28 mouse cellular contexts compared by ENCODE assay signal in the genomic region with DNA sequence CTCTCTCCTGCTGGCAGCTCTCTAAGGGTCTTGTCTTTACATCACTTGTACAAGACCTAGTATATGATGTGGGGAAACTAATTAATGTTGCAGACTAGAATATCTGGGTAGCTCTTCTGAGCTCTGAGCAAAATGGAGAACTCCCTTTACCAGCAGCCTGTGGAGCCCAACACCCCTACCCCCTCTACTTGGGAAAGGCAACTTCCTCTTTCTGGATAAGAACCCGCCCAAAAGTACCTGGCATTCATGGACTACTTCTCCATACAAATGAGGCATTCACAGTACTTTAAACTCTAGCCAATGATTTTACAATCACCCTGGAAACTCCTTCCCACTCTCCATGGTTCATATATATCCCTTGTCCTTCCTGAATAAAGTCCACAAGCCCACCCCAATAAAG. TPM values are rescaled to one million over a fixed set of nuclear protein-coding genes. Genes with fewer than 3 reads are reported as not detected.
DNase-seq lines count a peak whose midpoint lies in the region; ATAC-seq and TF ChIP-seq lines count a peak whose summit lies in the region.
"Had no signal": no experiment of that assay in that cellular context is flagged by ENCODE, and none has a peak within 500 bp of the region (broad histone marks: within the 10 kb centered on the region; RNA-seq: fewer than 3 reads in every experiment).

No protein-coding gene starts in this region.

- no peaks in the 10 kb centered on the region for H3K4me1 ChIP-seq in lung, postnatal 0 days (ENCODE audit: insufficient read depth, low read depth, low read length)
- H3K4me1 ChIP-seq in lung, adult 2 months (ENCODE audit: control insufficient read depth, insufficient read depth, low read length), result no peaks in the 10 kb centered on the region
- H3K4me1 ChIP-seq in CH12.LX (ENCODE audit: control insufficient read depth in 1 of 2, insufficient read depth in 2 of 2), result peaks cover 0 to 5% of the 10 kb centered on the region in 2 experiments; a peak in 1 of 4 replicates
- H3K4me1 ChIP-seq in midbrain, embryonic 10.5 days, result no peaks in the 10 kb centered on the region
- H3K4me1 ChIP-seq: forebrain, embryonic 13.5 days; limb, embryonic 15.5 days; lung, embryonic 15.5 days; midbrain, embryonic 15.5 days had no signal

- no peak overlapping the region for H3K4me3 ChIP-seq in lung, postnatal 0 days (ENCODE audit: low read depth, low read length)
- H3K4me3 ChIP-seq in lung, adult 2 months (replicated peaks; ENCODE audit: extremely low read depth, low read depth, low read length), result no peak overlapping the region
- H3K4me3 ChIP-seq in CH12.LX (replicated peaks in 1 of 3; ENCODE audit: low read depth in 2 of 3, low read length in 2 of 3, poor library complexity in 1 of 3), result no peak overlapping the region
- no peak overlapping the region for H3K4me3 ChIP-seq in midbrain, embryonic 10.5 days
- H3K4me3 ChIP-seq: forebrain, embryonic 13.5 days; left cerebral cortex, adult 2 months; limb, embryonic 15.5 days; lung, embryonic 15.5 days; midbrain, embryonic 15.5 days had no signal

- no peak for TF ChIP-seq RAD21 in CH12.LX (IDR thresholded peaks at IDR 0.05; ENCODE audit: low read depth, low read length)

- TF ChIP-seq CTCF in lung, postnatal 0 days (IDR thresholded peaks at IDR 0.05), result no peak
- no peak for TF ChIP-seq CTCF in lung, adult 2 months (IDR thresholded peaks at IDR 0.05; ENCODE audit: insufficient read depth, low read length)
- no peak for TF ChIP-seq CTCF in CH12.LX (conservative IDR thresholded peaks at IDR 0.05 in 1 of 2, IDR thresholded peaks at IDR 0.05 in 1 of 2; ENCODE audit: low read depth in 2 of 2, low read length in 2 of 2)

- DNase-seq in lung, postnatal 0 days (ENCODE audit: low spot score), result peak; percentile 33
- DNase-seq in lung, adult 2 months, result no peak
- peak; percentile 17 for DNase-seq in CH12.LX (ENCODE audit: extremely low read depth)
- peak; percentile 25 for DNase-seq in ZHBTc4 (ENCODE audit: low read depth, low spot score)
- DNase-seq in left cerebral cortex, adult 11 months (ENCODE audit: low spot score), result no peak
- DNase-seq in embryo, embryonic 11 days, result no peak
- DNase-seq in midbrain, embryonic 10.5 days (ENCODE audit: low spot score), result no peak
- DNase-seq: adrenal gland, postnatal 10 days; cerebellum, adult 2 months; cerebellum, postnatal 25 days; gastrocnemius, postnatal 36 days; kidney, postnatal 25 days; left cerebral cortex, postnatal 4 days had no signal

- dilution Hi-C loops in CH12.LX (cut with MboI; ENCODE audit: extremely low pct_ligation_motif_present, extremely low pct_unique_long_range_greater_than_20kb, low sequenced_read_pairs), result no loop called here

- no peak for ATAC-seq in lung, postnatal 0 days
- ATAC-seq in megakaryocyte progenitor cell, adult 5-6 weeks (replicated peaks; ENCODE audit: poor library complexity), result peak; percentile 71
- ATAC-seq: activated CD4-positive, CD25-positive, alpha-beta regulatory T cell, adult 4 months; forebrain, embryonic 13.5 days; hindbrain, postnatal 0 days; intestine, embryonic 16.5 days; midbrain, embryonic 15.5 days had no signal

- WGBS in lung, postnatal 0 days, result 81% methylated on average over 1 of the region's 1 CpGs
- 53% methylated on average over 1 of the region's 1 CpGs for WGBS in lung, adult 2 months
- 88% methylated on average over 1 of the region's 1 CpGs for WGBS in midbrain, embryonic 10.5 days

- H3K27me3 ChIP-seq in lung, postnatal 0 days (replicated peaks; ENCODE audit: insufficient read depth, low read length), result no peaks in the 10 kb centered on the region
- no peaks in the 10 kb centered on the region for H3K27me3 ChIP-seq in CH12.LX (replicated peaks)
- no peaks in the 10 kb centered on the region for H3K27me3 ChIP-seq in midbrain, embryonic 10.5 days (ENCODE audit: low read depth, poor library complexity, severe bottlenecking)
- H3K27me3 ChIP-seq: forebrain, embryonic 13.5 days; limb, embryonic 15.5 days; lung, embryonic 15.5 days; midbrain, embryonic 15.5 days had no signal

- in situ Hi-C loops in CH12.LX (cut with MboI; ENCODE audit: low pct_ligation_motif_present, low pct_unique_long_range_greater_than_20kb, low sequenced_read_pairs), result no loop called here

- TF ChIP-seq POLR2A in lung, adult 2 months (IDR thresholded peaks at IDR 0.05; ENCODE audit: borderline replicate concordance, extremely low read depth, low read depth, low read length), result no peak
- no peak for TF ChIP-seq POLR2A in CH12.LX (IDR thresholded peaks at IDR 0.05; ENCODE audit: low read depth, low read length)

- no peak overlapping the region for H3K4me2 ChIP-seq in lung, postnatal 0 days (replicated peaks; ENCODE audit: low read depth, low read length)
- no peak overlapping the region for H3K4me2 ChIP-seq in CH12.LX (ENCODE audit: insufficient read depth, low read depth, poor library complexity, severe bottlenecking)
- H3K4me2 ChIP-seq: forebrain, embryonic 13.5 days; heart, embryonic 11.5 days; limb, embryonic 15.5 days; lung, embryonic 15.5 days; midbrain, embryonic 15.5 days had no signal

- H3K9me3 ChIP-seq in lung, postnatal 0 days (ENCODE audit: low read length), result no peaks in the 10 kb centered on the region
- H3K9me3 ChIP-seq in CH12.LX (replicated peaks; ENCODE audit: low read length), result no peaks in the 10 kb centered on the region
- no peaks in the 10 kb centered on the region for H3K9me3 ChIP-seq in midbrain, embryonic 10.5 days (replicated peaks)
- H3K9me3 ChIP-seq: forebrain, embryonic 13.5 days; limb, embryonic 15.5 days; lung, embryonic 15.5 days; midbrain, embryonic 15.5 days had no signal

- peaks cover 23% of the 10 kb centered on the region; the same call in 1 of the 2 replicates for H3K36me3 ChIP-seq in lung, postnatal 0 days (ENCODE audit: insufficient read depth, low read length)
- H3K36me3 ChIP-seq in CH12.LX (replicated peaks in 1 of 2; ENCODE audit: control insufficient read depth in 1 of 2, insufficient read depth in 1 of 2, low read length in 1 of 2), result peaks cover 60 to 94% of the 10 kb centered on the region in 2 experiments
- peaks cover 99% of the 10 kb centered on the region for H3K36me3 ChIP-seq in midbrain, embryonic 10.5 days

- no peak overlapping the region for H3K27ac ChIP-seq in lung, postnatal 0 days (ENCODE audit: low read length)
- H3K27ac ChIP-seq in CH12.LX (ENCODE audit: insufficient read depth, low read depth), result no peak overlapping the region
- H3K27ac ChIP-seq in midbrain, embryonic 10.5 days (replicated peaks), result no peak overlapping the region
- H3K27ac ChIP-seq: forebrain, embryonic 13.5 days; hindbrain, postnatal 0 days; left cerebral cortex, adult 2 months; limb, embryonic 15.5 days; lung, embryonic 15.5 days; midbrain, embryonic 15.5 days had no signal

- H3K79me2 ChIP-seq in CH12.LX (replicated peaks; ENCODE audit: control insufficient read depth, extremely low read depth, insufficient read depth, poor library complexity, severe bottlenecking), result no peaks in the 10 kb centered on the region

- no peak overlapping the region for H3K9ac ChIP-seq in lung, postnatal 0 days (replicated peaks; ENCODE audit: low read depth)
- no peak overlapping the region for H3K9ac ChIP-seq in CH12.LX (ENCODE audit: insufficient read depth, low read depth)
- H3K9ac ChIP-seq: forebrain, embryonic 13.5 days; limb, embryonic 15.5 days; lung, embryonic 15.5 days; midbrain, embryonic 15.5 days had no signal

- no peak for TF ChIP-seq EP300 in lung, postnatal 0 days (IDR thresholded peaks at IDR 0.05)
- TF ChIP-seq EP300 in CH12.LX (IDR thresholded peaks at IDR 0.05; ENCODE audit: low read length), result no peak

TF ChIP-seq in CH12.LX, 34 proteins besides CTCF, POLR2A, EP300 and RAD21 (continues in another document):
- TF ChIP-seq CHD1 (IDR thresholded peaks at IDR 0.05; ENCODE audit: low read depth, low read length) (no peak), MXI1 (IDR thresholded peaks at IDR 0.05; ENCODE audit: low read depth, low read length) (no peak), ZC3H11A (IDR thresholded peaks at IDR 0.05; ENCODE audit: low read depth, low read length) (no peak)

RNA-seq across cellular contexts. Expression of gene Slc4a1ap, which starts 14.3 kb away (rescaled TPM):
- polyA plus RNA-seq in lung, postnatal 0 days (2015; fragmentation: Nextera tagmentation; extraction: Ambion mirVana), result 15.0 and 16.2 TPM in 2 replicates
- polyA plus RNA-seq in lung, adult 2 months (2012; rRNA removed), result 13.4 and 15.8 TPM in 2 replicates
- total RNA-seq in CH12.LX (2012; rRNA removed), result 25.7 and 30.0 TPM in 2 replicates
- total RNA-seq in CH12.LX (2014; rRNA removed), result 27.9 and 31.0 TPM in 2 replicates
- polyA plus RNA-seq in CH12.LX (2012; ENCODE audit: insufficient read length, low read depth), result 41.1 and 50.6 TPM in 2 replicates
- total RNA-seq in megakaryocyte progenitor cell, adult 5-6 weeks (2015), result 65.8 and 65.9 TPM in 2 replicates
- 46.5 and 48.9 TPM in 2 replicates for total RNA-seq in megakaryocyte progenitor cell, adult 5-6 weeks (2017)
- 30.2 and 32.4 TPM in 2 replicates for polyA plus RNA-seq in midbrain, embryonic 10.5 days (2016; fragmentation: Nextera tagmentation; extraction: Ambion mirVana)

RNA-seq across cellular contexts. Expression of gene Supt7l, which starts 15.1 kb away (rescaled TPM):
- polyA plus RNA-seq in lung, postnatal 0 days (2015; fragmentation: Nextera tagmentation; extraction: Ambion mirVana), result 11.4 and 12.4 TPM in 2 replicates
- polyA plus RNA-seq in lung, adult 2 months (2012; rRNA removed), result 10.9 and 13.3 TPM in 2 replicates
- 12.8 and 13.3 TPM in 2 replicates for total RNA-seq in CH12.LX (2012; rRNA removed)
- total RNA-seq in CH12.LX (2014; rRNA removed), result 15.9 and 16.8 TPM in 2 replicates
- polyA plus RNA-seq in CH12.LX (2012; ENCODE audit: insufficient read length, low read depth), result 13.2 and 16.2 TPM in 2 replicates
- total RNA-seq in megakaryocyte progenitor cell, adult 5-6 weeks (2015), result 17.0 and 18.2 TPM in 2 replicates
- total RNA-seq in megakaryocyte progenitor cell, adult 5-6 weeks (2017), result 19.2 and 20.1 TPM in 2 replicates
- 25.8 and 27.6 TPM in 2 replicates for polyA plus RNA-seq in midbrain, embryonic 10.5 days (2016; fragmentation: Nextera tagmentation; extraction: Ambion mirVana)

RNA-seq across cellular contexts. Expression of gene Gpn1, which starts 17.9 kb away (rescaled TPM):
- 22.3 TPM in 2 replicates for polyA plus RNA-seq in lung, postnatal 0 days (2015; fragmentation: Nextera tagmentation; extraction: Ambion mirVana)
- 10.8 and 14.1 TPM in 2 replicates for polyA plus RNA-seq in lung, adult 2 months (2012; rRNA removed)
- 30.6 and 40.8 TPM in 2 replicates for total RNA-seq in CH12.LX (2012; rRNA removed)
- total RNA-seq in CH12.LX (2014; rRNA removed), result 37.3 and 47.5 TPM in 2 replicates
- 38.7 and 42.6 TPM in 2 replicates for polyA plus RNA-seq in CH12.LX (2012; ENCODE audit: insufficient read length, low read depth)
- total RNA-seq in megakaryocyte progenitor cell, adult 5-6 weeks (2015), result 19.6 and 23.1 TPM in 2 replicates
- total RNA-seq in megakaryocyte progenitor cell, adult 5-6 weeks (2017), result 31.6 and 48.5 TPM in 2 replicates
- polyA plus RNA-seq in midbrain, embryonic 10.5 days (2016; fragmentation: Nextera tagmentation; extraction: Ambion mirVana), result 94.8 and 97.2 TPM in 2 replicates

RNA-seq across cellular contexts. Expression of gene 4930548H24Rik, which starts 26.9 kb away (rescaled TPM):
- not detected in 2 replicates for polyA plus RNA-seq in lung, postnatal 0 days (2015; fragmentation: Nextera tagmentation; extraction: Ambion mirVana)
- polyA plus RNA-seq in lung, adult 2 months (2012; rRNA removed), result not detected in 2 replicates
- total RNA-seq in CH12.LX (2012; rRNA removed) (0.08 TPM in 1 of 2 replicates, not detected in the other), CH12.LX (2014; rRNA removed) (0.19 TPM in 1 of 2 replicates, not detected in the other)
- 0.18 TPM in 1 of 2 replicates, not detected in the other for polyA plus RNA-seq in CH12.LX (2012; ENCODE audit: insufficient read length, low read depth)
- total RNA-seq in megakaryocyte progenitor cell, adult 5-6 weeks (2015), result 0.05 TPM in 1 of 2 replicates, not detected in the other
- 0.37 and 0.68 TPM in 2 replicates for total RNA-seq in megakaryocyte progenitor cell, adult 5-6 weeks (2017)
- polyA plus RNA-seq in midbrain, embryonic 10.5 days (2016; fragmentation: Nextera tagmentation; extraction: Ambion mirVana), result not detected in 2 replicates
- total RNA-seq: gastrocnemius, adult 18-20 months; gastrocnemius, postnatal 36 days had no signal
- polyA plus RNA-seq: cerebellum, adult 2 months; embryonic facial prominence, embryonic 14.5 days; heart, embryonic 11.5 days; heart, postnatal 0 days; hindbrain, embryonic 11.5 days; intestine, embryonic 16.5 days; limb, embryonic 15.5 days; lung, embryonic 15.5 days; midbrain, embryonic 15.5 days; neural tube, embryonic 14.5 days had no signal

Comparison
In these comparisons a context has a peak if more than half of its experiments do, and no peak if none do; other contexts are left out.
1. DNase-seq: peak in lung, postnatal 0 days (single experiment), CH12.LX (single experiment) and ZHBTc4 (single experiment); none in lung, adult 2 months (single experiment), left cerebral cortex, adult 11 months (single experiment), embryo, embryonic 11 days (single experiment) and midbrain, embryonic 10.5 days (single experiment).